Mouse (Mus musculus) limb, embryonic 15.5 days (tissue): Measurements from ENCODE around the gene Fcrla. TPM values are rescaled to one million over a fixed set of nuclear protein-coding genes. Genes with fewer than 3 reads are reported as not detected.
"Not testable (repeated sequence)": the region's sequence is repeated elsewhere in the genome, so short reads cannot be mapped to it uniquely, and the experiment has no call there.

Source experiments
- ATAC-seq: fragments of 200-750 bp; cut with Nextera tagmentation; 2 replicates; pipeline ENCODE4 v1.8.0; 2017; ENCODE audit warnings: low read depth, moderate TSS enrichment; ENCODE audit not compliant: insufficient number of reproducible peaks, low FRiP score, low TSS enrichment
- H3K27ac ChIP-seq: fragments of 300-500 bp; sonication (generic); 2 replicates; pipeline ENCODE4 v1.5.1; 2015; ENCODE audit warnings: moderate library complexity, mild to moderate bottlenecking, inconsistent platforms
- H3K27me3 ChIP-seq: fragments of 300-500 bp; sonication (generic); 2 replicates; pipeline ENCODE4 v1.6.1; 2015; ENCODE audit warnings: inconsistent platforms
- H3K36me3 ChIP-seq: fragments of 300-500 bp; sonication (generic); 2 replicates; pipeline ENCODE4 v1.6.1; 2015; ENCODE audit warnings: inconsistent platforms
- H3K4me1 ChIP-seq: fragments of 300-500 bp; sonication (generic); 2 replicates; pipeline ENCODE4 v1.6.1; 2015; ENCODE audit warnings: inconsistent platforms
- H3K4me2 ChIP-seq: fragments of 300-500 bp; sonication (generic); 2 replicates; pipeline ENCODE4 v1.6.1; 2015; ENCODE audit warnings: mild to moderate bottlenecking, inconsistent platforms
- H3K4me3 ChIP-seq: fragments of 300-500 bp; sonication (generic); 2 replicates; pipeline ENCODE4 v1.5.1; 2015; ENCODE audit warnings: mild to moderate bottlenecking, inconsistent platforms
- H3K9ac ChIP-seq: fragments of 300-500 bp; sonication (generic); 2 replicates; pipeline ENCODE4 v1.6.1; 2015; ENCODE audit warnings: inconsistent platforms
- H3K9me3 ChIP-seq: fragments of 300-500 bp; sonication (generic); 2 replicates; pipeline ENCODE4 v1.6.1; 2016; ENCODE audit warnings: inconsistent platforms
- WGBS: fragments of 180-500 bp; shearing (Covaris S2); methylation state at CpG from one replicate; pipeline ENCODE4 v1.1.7; 2015; 5-methylcytosine and 5-hydroxymethylcytosine counted together
- polyA plus RNA-seq: library from polyadenylated mRNA; unstranded; fragments of >200 nt; fragmentation: Nextera tagmentation; extraction: Ambion mirVana; gene quantifications from 2 replicates; pipeline ENCODE4 v1.2.1, GENCODE M21; 2015

Gene Fcrla
- polyA plus RNA-seq: 0.22 TPM in 1 of 2 replicates, not detected in the other

- 72% methylated on average over 3 of the region's 3 CpGs for WGBS
- H3K27ac ChIP-seq: no peak within 1 kb of the TSS
- no peak within 1 kb of the TSS for H3K4me2 ChIP-seq
- ATAC-seq: no peak
- no peaks in the 10 kb centered on the region for H3K36me3 ChIP-seq
- no peaks in the 10 kb centered on the region for H3K4me1 ChIP-seq
- H3K4me3 ChIP-seq: no peak within 1 kb of the TSS
- no peaks in the 10 kb centered on the region for H3K27me3 ChIP-seq
- H3K9ac ChIP-seq: no peak within 1 kb of the TSS
- no peaks in the 10 kb centered on the region for H3K9me3 ChIP-seq
Observed at GRCm38 (mm10) chr1:170927378-170927777, at the start of gene Fcrla. TSS of gene Fcrla (minus strand) at chr1:170927583.

DNA sequence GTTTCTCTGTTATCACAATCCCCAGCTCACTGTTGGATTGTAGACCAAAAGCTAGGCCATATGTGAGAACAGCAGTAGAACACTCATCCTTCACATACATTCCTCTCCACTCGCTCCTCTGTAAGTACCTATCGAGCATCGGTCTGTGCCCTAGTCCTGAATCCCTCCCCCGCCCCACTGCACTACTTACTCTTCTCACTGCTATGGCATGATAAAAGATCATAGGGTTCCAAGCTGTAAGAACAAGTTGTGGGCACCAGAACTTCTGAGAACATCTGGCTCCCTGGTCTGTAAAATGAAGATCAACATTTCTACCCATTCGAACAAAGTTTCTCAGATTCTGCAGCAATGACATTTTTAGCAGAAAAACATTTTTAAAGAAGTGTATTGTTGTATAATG lies 49.1 kb upstream of the Fcrla start, which contains the start of gene Fcgr2b:
TSS of gene Fcgr2b (minus strand) at position 101 of the 400 bp plus-strand sequence.
- Histone ChIP-seq H3K4me1 (no peaks in the 10 kb centered on the region), H3K4me3 (no peak within 1 kb of the TSS), H3K4me2 (no peak within 1 kb of the TSS), H3K9ac (no peak within 1 kb of the TSS), H3K27ac (no peak within 1 kb of the TSS), H3K36me3 (no peaks in the 10 kb centered on the region), H3K27me3 (no peaks in the 10 kb centered on the region), H3K9me3 (no peaks in the 10 kb centered on the region)
- WGBS: 83% methylated on average over 5 of the region's 5 CpGs
- no peak for ATAC-seq

DNA sequence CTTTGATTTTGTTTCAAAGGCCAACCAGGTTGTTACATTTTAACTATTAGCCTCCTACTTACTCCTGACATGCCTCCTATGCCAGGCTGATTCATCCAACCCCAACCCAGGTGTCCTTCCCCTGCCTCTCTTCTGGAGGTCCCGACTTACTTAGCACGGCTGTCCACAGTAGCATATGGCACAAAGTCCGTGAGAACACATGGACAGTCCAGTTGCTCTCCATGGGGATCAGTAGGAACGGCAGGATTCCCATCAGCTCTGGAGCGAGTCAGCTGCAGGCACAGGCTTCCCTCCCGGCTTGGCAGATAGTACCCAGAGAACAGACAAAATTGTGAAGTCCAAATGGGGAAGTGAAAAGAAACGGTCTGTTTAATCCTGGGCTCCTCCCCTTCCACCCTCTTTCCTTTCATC lies 48.4 kb upstream of the Fcrla start:
- no peak overlapping the region for H3K4me2 ChIP-seq
- no peaks in the 10 kb centered on the region for H3K9me3 ChIP-seq
- no peak for ATAC-seq
- H3K27ac ChIP-seq: no peak overlapping the region
- H3K4me3 ChIP-seq: no peak overlapping the region
- no peaks in the 10 kb centered on the region for H3K4me1 ChIP-seq
- no peaks in the 10 kb centered on the region for H3K36me3 ChIP-seq
- no peaks in the 10 kb centered on the region for H3K27me3 ChIP-seq
- no peak overlapping the region for H3K9ac ChIP-seq
- WGBS: 60% methylated on average over 7 of the region's 7 CpGs

DNA sequence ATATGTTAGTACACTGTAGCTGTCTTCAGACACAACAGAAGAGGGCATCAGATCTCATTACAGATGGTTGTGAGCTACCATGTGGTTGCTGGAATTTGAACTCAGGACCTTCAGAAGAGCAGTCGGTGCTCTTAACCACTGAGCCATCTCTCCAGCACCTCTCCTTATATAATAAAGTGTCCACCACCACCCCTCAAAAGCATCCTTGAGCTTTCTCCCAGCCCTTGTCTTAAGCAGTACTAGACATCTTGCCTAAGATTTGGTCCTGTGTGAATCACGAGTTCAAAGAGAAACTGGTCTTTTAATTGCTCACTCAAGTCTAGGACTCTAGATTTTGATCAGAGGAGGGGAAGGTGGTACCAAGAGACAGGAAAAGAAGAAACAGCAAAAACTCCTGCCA lies 48.0 kb upstream of the Fcrla start:
- H3K36me3 ChIP-seq, H3K9me3 ChIP-seq, H3K4me3 ChIP-seq, H3K27me3 ChIP-seq, H3K4me1 ChIP-seq, H3K4me2 ChIP-seq, H3K9ac ChIP-seq, H3K27ac ChIP-seq, ATAC-seq: not testable (repeated sequence)
- 76% methylated on average over 2 of the region's 2 CpGs for WGBS

- ATAC-seq: no peak
Observed at GRCm38 (mm10) chr1:170974736-170975135, 47.4 kb upstream of the Fcrla start.

GRCm38 (mm10) chr1:170974171-170974570 lies 46.8 kb upstream of the Fcrla start:
- Histone ChIP-seq H3K4me2 (no peak overlapping the region), H3K27ac (no peak overlapping the region), H3K9me3 (no peaks in the 10 kb centered on the region), H3K4me3 (no peak overlapping the region), H3K27me3 (no peaks in the 10 kb centered on the region), H3K4me1 (no peaks in the 10 kb centered on the region), H3K36me3 (no peaks in the 10 kb centered on the region), H3K9ac (no peak overlapping the region)
- no peak for ATAC-seq
- 88% methylated on average over 8 of the region's 8 CpGs for WGBS

More at GRCm38 (mm10) chr1:170974736-170975135, 47.4 kb upstream of the Fcrla start:
- H3K9me3 ChIP-seq: no peaks in the 10 kb centered on the region
- no peak overlapping the region for H3K27ac ChIP-seq
- H3K4me2 ChIP-seq: no peak overlapping the region
- no peaks in the 10 kb centered on the region for H3K36me3 ChIP-seq
- no peaks in the 10 kb centered on the region for H3K27me3 ChIP-seq
- H3K4me3 ChIP-seq: no peak overlapping the region
- H3K4me1 ChIP-seq: no peaks in the 10 kb centered on the region
- no peak overlapping the region for H3K9ac ChIP-seq
- 98% methylated on average over 2 of the region's 2 CpGs for WGBS

GRCm38 (mm10) chr1:170972936-170973335 lies 45.6 kb upstream of the Fcrla start:
- Histone ChIP-seq H3K4me1 (no peaks in the 10 kb centered on the region), H3K27me3 (no peaks in the 10 kb centered on the region), H3K36me3 (no peaks in the 10 kb centered on the region), H3K9me3 (no peaks in the 10 kb centered on the region), H3K4me3 (no peak overlapping the region), H3K9ac (no peak overlapping the region), H3K4me2 (no peak overlapping the region), H3K27ac (no peak overlapping the region)
- WGBS: 72% methylated on average over 4 of the region's 4 CpGs
- ATAC-seq: no peak

DNA sequence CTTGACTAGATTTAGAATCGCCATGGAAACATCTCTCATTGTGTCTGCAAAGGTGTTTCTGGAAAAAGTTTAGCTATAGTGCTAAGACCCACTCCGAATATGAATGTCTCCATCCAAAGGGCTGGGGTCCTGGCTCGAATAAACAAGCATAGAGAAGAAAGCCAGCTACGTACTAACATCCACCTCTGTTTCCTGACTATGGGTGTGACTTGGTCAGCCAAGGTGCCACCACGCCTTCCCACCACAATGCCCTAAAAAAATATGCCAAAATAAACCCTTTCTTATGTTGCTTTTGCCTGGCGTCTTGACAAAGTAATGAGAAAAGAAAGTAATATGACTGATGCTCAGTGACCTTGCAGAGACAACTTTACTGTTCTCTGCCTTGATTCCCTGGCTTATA lies 45.1 kb upstream of the Fcrla start:
- 83% methylated on average over 6 of the region's 6 CpGs for WGBS
- no peaks in the 10 kb centered on the region for H3K9me3 ChIP-seq
- ATAC-seq: no peak

GRCm38 (mm10) chr1:170968576-170968975 lies 41.2 kb upstream of the Fcrla start:
- Histone ChIP-seq H3K36me3 (no peaks in the 10 kb centered on the region), H3K4me1 (no peaks in the 10 kb centered on the region), H3K27ac (no peak overlapping the region), H3K4me3 (no peak overlapping the region), H3K27me3 (no peaks in the 10 kb centered on the region), H3K9ac (no peak overlapping the region), H3K4me2 (no peak overlapping the region), H3K9me3 (no peaks in the 10 kb centered on the region)
- ATAC-seq: no peak
- WGBS: 61% methylated on average over 1 of the region's 1 CpGs

More for the DNA sequence above, 45.1 kb upstream of the Fcrla start:
- Histone ChIP-seq H3K36me3 (no peaks in the 10 kb centered on the region), H3K9ac (no peak overlapping the region), H3K27ac (no peak overlapping the region), H3K4me2 (no peak overlapping the region), H3K4me1 (no peaks in the 10 kb centered on the region), H3K27me3 (no peaks in the 10 kb centered on the region), H3K4me3 (no peak overlapping the region)

DNA sequence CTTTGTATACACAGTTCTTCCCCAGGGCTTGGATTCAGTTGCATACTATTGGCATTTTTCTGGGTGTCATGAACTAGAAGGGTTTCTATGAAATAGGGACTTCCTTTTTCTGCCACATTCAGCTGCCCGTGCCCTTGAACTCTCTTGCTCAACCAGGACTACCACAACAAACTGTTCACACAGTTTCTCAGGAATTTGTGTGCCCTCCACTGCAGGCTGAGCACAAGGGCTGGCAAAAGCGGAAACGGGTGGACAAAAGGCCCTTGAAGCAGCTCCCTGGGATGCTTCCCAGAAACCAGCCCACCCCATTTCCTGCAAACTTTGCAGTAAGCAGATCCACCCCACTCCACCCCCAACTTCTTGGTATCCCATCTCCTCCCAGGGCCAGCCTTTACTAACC lies 40.2 kb upstream of the Fcrla start:
- no peak overlapping the region for H3K4me3 ChIP-seq
- H3K27ac ChIP-seq: no peak overlapping the region
- H3K4me1 ChIP-seq: no peaks in the 10 kb centered on the region
- no peaks in the 10 kb centered on the region for H3K36me3 ChIP-seq
- no peak overlapping the region for H3K9ac ChIP-seq
- H3K4me2 ChIP-seq: no peak overlapping the region
- no peaks in the 10 kb centered on the region for H3K9me3 ChIP-seq
- H3K27me3 ChIP-seq: no peaks in the 10 kb centered on the region
- no peak for ATAC-seq
- 76% methylated on average over 3 of the region's 3 CpGs for WGBS

- H3K36me3 ChIP-seq: no peaks in the 10 kb centered on the region
- no peak for ATAC-seq
- H3K4me2 ChIP-seq: no peak overlapping the region
- no peaks in the 10 kb centered on the region for H3K4me1 ChIP-seq
- H3K9me3 ChIP-seq: no peaks in the 10 kb centered on the region
- no peak overlapping the region for H3K27ac ChIP-seq
- 69% methylated on average over 7 of the region's 7 CpGs for WGBS
- no peak overlapping the region for H3K4me3 ChIP-seq
- H3K9ac ChIP-seq: no peak overlapping the region
- H3K27me3 ChIP-seq: no peaks in the 10 kb centered on the region
Observed at GRCm38 (mm10) chr1:170963087-170963486, 35.7 kb upstream of the Fcrla start.

GRCm38 (mm10) chr1:170962301-170962700 lies 34.9 kb upstream of the Fcrla start:
- H3K27me3 ChIP-seq: no peaks in the 10 kb centered on the region
- no peak overlapping the region for H3K9ac ChIP-seq
- no peak overlapping the region for H3K4me2 ChIP-seq
- H3K4me3 ChIP-seq: no peak overlapping the region
- no peaks in the 10 kb centered on the region for H3K4me1 ChIP-seq
- no peak overlapping the region for H3K27ac ChIP-seq
- WGBS: 73% methylated on average over 2 of the region's 2 CpGs
- H3K36me3 ChIP-seq: no peaks in the 10 kb centered on the region
- H3K9me3 ChIP-seq: no peaks in the 10 kb centered on the region
- no peak for ATAC-seq

GRCm38 (mm10) chr1:170961101-170961500 lies 33.7 kb upstream of the Fcrla start:
- Histone ChIP-seq H3K27ac (no peak overlapping the region), H3K9me3 (no peaks in the 10 kb centered on the region), H3K4me3 (no peak overlapping the region), H3K9ac (no peak overlapping the region), H3K4me2 (no peak overlapping the region), H3K36me3 (no peaks in the 10 kb centered on the region), H3K27me3 (no peaks in the 10 kb centered on the region), H3K4me1 (no peaks in the 10 kb centered on the region)
- WGBS: 72% methylated on average over 6 of the region's 6 CpGs
- no peak for ATAC-seq
